Mouse (Mus musculus) kidney, postnatal 10 days (tissue): ENCODE data around the gene Srbd1.

ENCODE experiments used
- DNase-seq: peaks from one replicate; pipeline ENCODE4 v3.0.0; 2021; ENCODE audit warnings: mixed read lengths

Srbd1 gene

GRCm38 (mm10) chr17:86032113-86032714 is 112.8 kb downstream of the Srbd1 start:
- peak; percentile 59 for DNase-seq

GRCm38 (mm10) chr17:86030016-86030415 is 115.0 kb downstream of the Srbd1 start:
- DNase-seq, result no peak

- no peak for DNase-seq
These were observed 115.8 kb downstream of the Srbd1 start for GRCm38 (mm10) chr17:86029175-86029574.

GRCm38 (mm10) chr17:86027577-86028199 is 117.3 kb downstream of the Srbd1 start:
- no peak for DNase-seq

- no peak for DNase-seq
These were observed 120.4 kb downstream of the Srbd1 start for GRCm38 (mm10) chr17:86024589-86024988.

- no peak for DNase-seq
These were observed 122.6 kb downstream of the Srbd1 start for GRCm38 (mm10) chr17:86022366-86022765.

GRCm38 (mm10) chr17:86021815-86022214 is 123.2 kb downstream of the Srbd1 start:
- no peak for DNase-seq

GRCm38 (mm10) chr17:86021231-86021630 is 123.7 kb downstream of the Srbd1 start:
- no peak for DNase-seq

- DNase-seq, result no peak
These were observed 125.2 kb downstream of the Srbd1 start for GRCm38 (mm10) chr17:86019793-86020192.

- no peak for DNase-seq
These were observed 130.7 kb downstream of the Srbd1 start for GRCm38 (mm10) chr17:86014246-86014645.

GRCm38 (mm10) chr17:86012576-86012975 is 132.4 kb downstream of the Srbd1 start:
- DNase-seq, result no peak

GRCm38 (mm10) chr17:86011849-86012248 is 133.1 kb downstream of the Srbd1 start:
- no peak for DNase-seq

- peak; percentile 23 for DNase-seq
These were observed 136.6 kb downstream of the Srbd1 start for GRCm38 (mm10) chr17:86008401-86008800.

- DNase-seq, result no peak
These were observed 142.9 kb downstream of the Srbd1 start for GRCm38 (mm10) chr17:86002113-86002512.

- no peak for DNase-seq
These were observed 143.3 kb downstream of the Srbd1 start for GRCm38 (mm10) chr17:86001667-86002066.

- DNase-seq, result peak; percentile 92
These were observed 149.2 kb downstream of the Srbd1 start for GRCm38 (mm10) chr17:85995727-85996126.

- no peak for DNase-seq
These were observed 149.9 kb downstream of the Srbd1 start for GRCm38 (mm10) chr17:85995086-85995485.

GRCm38 (mm10) chr17:85989058-85989769 is 155.8 kb downstream of the Srbd1 start:
- DNase-seq, result peak; percentile 14

- DNase-seq, result no peak
These were observed 157.4 kb downstream of the Srbd1 start for GRCm38 (mm10) chr17:85987531-85987930.

GRCm38 (mm10) chr17:85986624-85987023 is 158.4 kb downstream of the Srbd1 start:
- no peak for DNase-seq

- DNase-seq, result no peak
These were observed 158.8 kb downstream of the Srbd1 start for GRCm38 (mm10) chr17:85986181-85986580.

- no peak for DNase-seq
These were observed 159.8 kb downstream of the Srbd1 start for GRCm38 (mm10) chr17:85985131-85985530.

- DNase-seq, result no peak
These were observed 162.7 kb downstream of the Srbd1 start for GRCm38 (mm10) chr17:85982271-85982670.

GRCm38 (mm10) chr17:85981869-85982268 is 163.1 kb downstream of the Srbd1 start:
- DNase-seq, result no peak
